Mouse (Mus musculus) frontal cortex, adult 2 months (tissue): Measurements from ENCODE around the gene Has1. TPM values are rescaled to one million over a fixed set of nuclear protein-coding genes. Genes with fewer than 3 reads are reported as not detected.

ENCODE experiments used
- DNase-seq, 2 experiments: peaks; one replicate each; pipeline ENCODE4 v3.0.0; 2022; ENCODE audit warnings: low spot score in 1 of 2; ENCODE audit errors: extremely low spot score in 1 of 2
- polyA plus RNA-seq: library from polyadenylated mRNA; depleted of rRNA; stranded (reverse); fragments of >200 nt; gene quantifications from 2 replicates; pipeline ENCODE4 v1.2.3, GENCODE M21; 2012; rRNA removed

The Has1 gene
- 0.46 and 0.57 TPM in 2 replicates for polyA plus RNA-seq

- no peak for DNase-seq
Measured at GRCm38 (mm10) chr17:17855064-17855838, at the start of gene Has1. Has1 (minus strand) TSS chr17:17855205.

DNA sequence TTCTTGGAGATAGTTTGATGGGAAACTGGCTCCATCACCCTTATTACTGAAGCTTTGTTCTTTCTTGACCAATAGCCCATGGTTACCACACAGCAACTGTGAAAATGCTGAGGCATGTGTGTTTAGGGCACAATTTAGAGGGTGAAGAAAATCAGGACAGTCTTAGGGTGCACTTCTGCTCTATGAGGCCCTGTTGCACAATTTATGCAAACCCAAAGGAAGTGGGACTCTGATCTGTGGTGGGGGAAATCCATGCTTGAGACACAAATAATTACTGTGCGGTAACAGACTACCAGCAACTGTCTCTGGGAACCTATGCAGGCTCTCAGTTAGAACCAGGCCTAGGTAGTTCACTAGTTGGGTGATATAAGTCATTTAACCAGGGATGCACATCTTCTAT lies 45.8 kb upstream of the Has1 start:
- DNase-seq = no peak

DNA sequence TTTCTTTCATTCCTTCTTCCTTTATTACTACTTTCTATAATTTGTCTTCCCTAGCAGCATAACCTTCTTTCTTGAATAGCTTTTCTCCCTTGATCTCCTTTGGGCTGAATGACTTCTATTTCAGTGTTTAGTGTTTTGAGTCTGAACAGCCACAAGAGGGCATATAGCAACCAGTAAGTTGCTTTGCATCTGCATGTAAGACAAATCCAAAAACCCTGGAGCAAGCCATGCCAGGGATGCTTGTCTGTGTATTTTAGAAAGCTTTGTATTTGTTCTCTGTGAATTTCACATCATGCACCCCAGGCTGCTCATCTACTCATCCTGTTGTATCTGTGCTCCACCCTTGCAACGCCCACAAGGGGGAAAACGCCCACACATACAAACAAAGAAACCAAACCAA lies 44.3 kb upstream of the Has1 start:
- peak in 1 of 2 experiments; percentile 40 for DNase-seq

DNA sequence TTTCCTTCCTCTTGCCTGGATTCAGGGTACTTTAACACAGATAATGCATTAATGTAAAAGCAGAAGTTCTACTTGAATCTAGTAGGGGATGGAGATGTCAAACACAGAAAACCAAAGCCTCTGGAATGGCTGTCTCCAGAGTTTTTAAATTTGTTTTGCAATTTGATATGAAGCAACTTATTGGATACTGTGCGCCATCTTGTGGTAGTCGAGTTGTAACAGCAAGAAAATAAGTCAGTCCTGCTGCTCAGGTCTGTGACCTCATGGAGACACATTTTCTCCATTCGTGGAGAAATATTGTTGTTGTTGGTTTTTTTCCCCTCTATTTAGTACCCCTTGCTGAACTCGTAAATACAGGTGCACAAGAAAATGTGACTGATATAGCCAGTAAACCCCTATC lies 41.0 kb upstream of the Has1 start:
- peak in 1 of 2 experiments; percentile 66 for DNase-seq

DNA sequence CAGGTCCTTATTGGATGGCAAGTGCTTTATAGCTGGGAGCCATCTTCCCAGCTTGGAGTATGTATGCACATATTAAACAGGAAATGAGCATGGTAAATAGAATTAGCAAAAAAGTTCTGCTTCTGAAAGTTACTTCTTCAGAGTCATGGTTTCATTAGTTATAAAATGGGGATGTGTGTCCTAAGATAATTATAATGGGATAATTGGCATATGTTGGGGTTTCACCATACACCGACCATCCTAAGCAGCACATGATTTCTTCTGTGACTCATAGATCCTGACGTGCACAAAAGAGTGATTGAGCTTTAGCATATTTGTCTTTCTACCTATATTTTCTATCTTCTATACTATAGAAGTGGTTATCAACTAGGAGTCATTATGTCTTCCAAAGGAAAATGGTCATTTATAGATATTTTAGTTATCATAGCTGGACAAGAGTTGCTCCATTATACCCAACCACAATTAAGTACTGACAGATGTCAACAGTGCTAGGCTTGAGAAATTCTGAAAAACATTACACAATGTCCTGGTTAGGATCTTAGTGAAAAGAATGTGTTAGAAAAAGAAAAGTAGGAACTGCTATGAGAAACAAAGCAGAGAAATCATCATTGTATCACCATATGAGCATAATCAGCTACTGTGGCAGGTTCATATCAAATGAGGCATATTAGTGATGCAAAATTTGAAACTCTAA lies 34.9 kb upstream of the Has1 start:
- no peak for DNase-seq

DNA sequence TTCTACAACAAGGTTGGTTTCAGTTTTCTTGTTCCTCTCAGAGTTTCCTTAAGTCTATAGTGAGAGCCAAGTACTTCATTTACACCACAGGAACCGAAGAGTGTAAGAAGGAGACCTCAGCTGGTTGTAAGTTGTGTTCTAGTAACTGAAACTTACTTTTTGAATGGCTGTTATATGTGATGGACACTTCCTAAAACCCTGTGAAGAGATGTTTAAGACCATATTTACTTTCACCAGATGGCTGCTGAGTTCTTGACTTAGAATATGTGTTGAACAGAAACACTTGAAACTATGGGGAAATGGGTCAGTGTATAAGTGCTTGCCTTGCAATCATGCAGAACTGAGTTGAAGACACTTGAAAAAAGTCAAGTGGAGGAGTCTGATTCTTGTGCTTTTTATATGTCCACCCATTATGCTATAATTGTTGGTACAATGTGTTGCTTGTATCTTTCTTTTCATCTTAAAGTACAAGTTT lies 32.8 kb upstream of the Has1 start, which contains the start of the genes Fpr2 and Fpr3:
TSS of gene Fpr2 (plus strand) at position 51 of the 475 bp plus-strand sequence.
TSS of gene Fpr3 (plus strand) at position 79 of the 475 bp plus-strand sequence.
- DNase-seq = peak in 1 of 2 experiments; percentile 2

GRCm38 (mm10) chr17:17883840-17884239 lies 28.8 kb upstream of the Has1 start, which contains the start of gene Fpr1:
Fpr1 (minus strand) TSS chr17:17883940.
- DNase-seq = no peak

GRCm38 (mm10) chr17:17882672-17883071 lies 27.7 kb upstream of the Has1 start:
- DNase-seq = no peak

GRCm38 (mm10) chr17:17879347-17879746 lies 24.3 kb upstream of the Has1 start:
- DNase-seq = no peak

DNA sequence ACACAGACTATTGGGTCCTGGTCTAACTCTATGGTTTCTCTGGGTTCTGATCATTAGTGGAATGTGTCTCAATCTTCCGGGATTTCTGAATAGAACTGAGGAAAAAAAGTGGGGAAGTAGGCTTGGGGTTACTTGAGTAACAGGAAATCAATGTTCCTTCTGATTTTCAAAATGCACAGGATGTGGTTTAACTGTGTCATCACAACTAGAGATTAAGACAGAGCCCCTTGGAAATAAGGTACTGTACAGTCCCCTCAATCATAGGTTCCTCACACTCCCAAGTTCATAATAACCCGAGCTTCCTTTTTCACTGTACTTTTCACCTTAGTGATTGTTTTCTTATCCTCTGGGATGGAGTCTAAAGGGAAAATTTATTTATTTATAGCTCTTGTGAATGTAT lies 16.7 kb upstream of the Has1 start:
- DNase-seq = no peak

DNA sequence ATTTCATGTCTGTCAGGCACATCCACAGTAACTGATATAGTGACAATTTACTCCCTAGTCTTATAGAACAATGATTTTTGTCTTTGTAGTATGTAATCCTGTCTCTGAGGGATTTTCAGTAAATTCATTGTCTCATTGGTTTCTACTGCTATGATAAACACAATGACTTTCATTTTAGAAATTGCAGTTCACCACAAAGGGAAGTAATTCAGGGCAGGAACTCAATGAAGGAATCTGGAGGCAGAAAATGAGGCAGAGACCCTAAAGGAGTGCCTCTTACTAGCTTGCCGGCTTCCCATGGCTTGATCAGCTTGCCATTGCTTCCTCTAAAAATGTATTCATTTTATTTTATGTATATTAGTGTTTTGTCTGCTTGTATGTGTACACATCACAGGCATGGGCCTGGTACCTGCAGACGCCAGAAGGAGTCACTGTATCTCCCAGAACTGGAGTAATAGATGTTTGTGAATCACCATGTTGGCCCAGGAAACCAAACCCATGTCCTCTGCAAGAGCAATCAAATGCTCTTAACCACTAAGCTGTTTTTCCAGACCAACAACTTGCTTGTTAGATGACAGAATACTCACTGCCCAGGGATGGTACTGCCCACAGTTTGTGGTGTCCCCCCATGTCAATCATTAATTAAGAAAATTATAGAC lies 16.0 kb upstream of the Has1 start:
- no peak for DNase-seq

- peak in 1 of 2 experiments; percentile 22 for DNase-seq
Measured at GRCm38 (mm10) chr17:17866801-17867469, 11.9 kb upstream of the Has1 start.

DNA sequence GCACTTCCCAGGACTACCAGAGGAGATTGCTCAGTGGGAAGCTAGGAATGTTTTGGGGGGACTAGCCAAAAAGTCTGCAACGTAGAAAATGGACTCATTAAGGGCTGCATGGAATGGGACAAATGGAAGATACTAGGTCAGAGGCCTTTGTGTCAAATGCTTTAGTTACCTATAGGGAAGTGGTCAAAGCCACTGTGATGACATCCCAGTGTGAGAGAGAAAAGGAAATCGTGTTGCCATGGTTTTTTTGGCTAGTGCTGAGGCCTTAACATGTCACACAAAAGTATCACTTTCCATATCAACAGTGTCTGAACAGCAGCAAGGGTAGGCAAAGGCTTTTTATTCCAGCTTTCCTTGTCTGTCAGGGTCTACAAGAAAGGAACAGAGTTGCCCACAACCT lies 10.2 kb upstream of the Has1 start:
- DNase-seq = no peak

DNA sequence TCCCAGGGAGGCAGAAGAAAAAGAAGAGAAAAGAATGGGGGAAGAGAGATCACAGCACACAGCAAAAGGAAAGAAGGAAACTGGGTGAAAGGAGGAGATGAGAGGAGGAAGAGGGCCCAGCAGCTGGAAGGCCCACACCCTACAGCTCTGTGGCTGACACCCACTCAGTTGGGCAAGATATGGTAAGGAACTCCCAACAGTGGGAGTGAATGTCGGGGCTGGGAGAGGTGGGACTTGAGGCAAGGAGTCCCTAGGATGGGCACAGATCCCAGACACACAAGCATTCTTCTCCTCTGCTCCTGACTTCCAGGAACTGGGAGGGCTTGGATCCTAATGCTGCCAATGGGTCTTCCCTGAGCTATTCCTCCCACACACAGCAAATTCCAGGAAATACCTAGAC lies 7.4 kb upstream of the Has1 start:
- DNase-seq = no peak

DNA sequence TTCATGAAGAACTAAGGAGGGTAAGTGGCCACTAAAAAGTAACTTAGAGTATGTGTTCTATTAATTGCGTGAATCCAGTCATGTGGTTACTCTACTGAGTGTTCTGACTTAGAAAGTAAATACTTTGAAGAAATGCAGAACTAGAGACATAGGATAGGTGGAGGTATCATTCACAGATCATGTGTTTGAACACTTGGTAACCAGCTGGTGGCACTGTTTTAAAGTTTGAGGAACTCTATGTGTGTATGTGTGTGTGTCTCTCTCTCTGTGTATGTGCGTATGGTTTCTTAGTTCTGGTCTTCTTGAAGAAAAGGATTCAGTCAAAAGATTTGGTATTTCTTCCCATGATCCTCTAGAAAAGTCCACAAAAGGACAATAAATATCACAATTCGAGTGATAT lies 5.1 kb upstream of the Has1 start:
- DNase-seq = no peak

DNA sequence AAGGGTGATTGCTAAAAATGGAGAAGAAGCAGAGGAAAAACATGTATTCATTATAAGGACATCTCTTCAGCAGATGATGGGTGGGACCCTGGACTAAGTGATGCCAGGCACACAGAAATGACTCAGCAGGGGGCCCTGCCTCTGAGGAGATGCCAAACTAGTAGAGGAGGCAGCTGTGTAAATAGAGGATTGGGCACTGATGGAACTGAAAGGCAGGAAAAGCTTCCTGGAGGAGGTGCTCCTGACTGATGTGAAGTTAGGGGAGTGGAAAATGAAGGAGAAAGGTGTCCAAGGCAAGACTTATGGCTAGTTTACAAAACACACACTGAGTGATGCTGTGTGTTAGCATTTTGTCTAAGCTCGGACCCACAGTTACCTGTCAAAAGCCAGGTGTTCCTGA lies 2.4 kb upstream of the Has1 start:
- no peak for DNase-seq

GRCm38 (mm10) chr17:17856612-17857011 lies 1.6 kb upstream of the Has1 start:
- no peak for DNase-seq

GRCm38 (mm10) chr17:17849906-17850712 lies 4.9 kb downstream of the Has1 start:
- no peak for DNase-seq

DNA sequence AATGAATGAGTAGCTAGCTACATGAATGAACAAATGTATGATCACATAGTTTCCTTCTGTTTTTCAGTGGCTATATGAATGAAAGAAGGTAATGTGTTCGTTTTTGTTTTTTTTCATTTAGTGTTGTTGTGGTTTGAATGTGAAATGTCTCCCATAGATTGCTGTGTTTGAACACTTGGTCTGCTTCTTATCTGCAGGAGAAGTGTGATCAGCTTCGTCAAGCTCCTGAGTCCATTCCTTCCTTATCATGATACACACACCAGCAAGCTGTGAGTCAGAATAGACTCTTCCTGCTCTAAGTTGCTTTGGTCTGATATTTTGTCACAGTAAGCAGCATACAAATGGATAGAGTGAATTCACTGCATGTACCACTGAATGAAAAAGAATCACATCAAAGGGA lies 6.0 kb downstream of the Has1 start:
- no peak for DNase-seq
